Mouse (Mus musculus) left cerebral cortex, adult 9 months (tissue): ENCODE data around the gene Lbr.
A peak's percentile ranks its signal among the peaks of the same experiment; 100 is the strongest.

Experiments
- DNase-seq, 2 experiments: peaks; one replicate each; pipeline ENCODE4 v3.0.0; 2022; ENCODE audit warnings: low spot score in 2 of 2

Gene Lbr

GRCm38 (mm10) chr1:181842781-181843180, at the start of gene Lbr:
Gene Lbr (minus strand): TSS chr1:181843046.
- no peak for DNase-seq

GRCm38 (mm10) chr1:181889670-181890069, 46.8 kb upstream of the Lbr start:
- DNase-seq = no peak

- DNase-seq = peak; percentile 33 to 92
Observed at GRCm38 (mm10) chr1:181888801-181889200, 46.0 kb upstream of the Lbr start.

- DNase-seq = peak in 1 of 2 experiments; percentile 34
Observed at GRCm38 (mm10) chr1:181881532-181881931, 38.7 kb upstream of the Lbr start.

DNA sequence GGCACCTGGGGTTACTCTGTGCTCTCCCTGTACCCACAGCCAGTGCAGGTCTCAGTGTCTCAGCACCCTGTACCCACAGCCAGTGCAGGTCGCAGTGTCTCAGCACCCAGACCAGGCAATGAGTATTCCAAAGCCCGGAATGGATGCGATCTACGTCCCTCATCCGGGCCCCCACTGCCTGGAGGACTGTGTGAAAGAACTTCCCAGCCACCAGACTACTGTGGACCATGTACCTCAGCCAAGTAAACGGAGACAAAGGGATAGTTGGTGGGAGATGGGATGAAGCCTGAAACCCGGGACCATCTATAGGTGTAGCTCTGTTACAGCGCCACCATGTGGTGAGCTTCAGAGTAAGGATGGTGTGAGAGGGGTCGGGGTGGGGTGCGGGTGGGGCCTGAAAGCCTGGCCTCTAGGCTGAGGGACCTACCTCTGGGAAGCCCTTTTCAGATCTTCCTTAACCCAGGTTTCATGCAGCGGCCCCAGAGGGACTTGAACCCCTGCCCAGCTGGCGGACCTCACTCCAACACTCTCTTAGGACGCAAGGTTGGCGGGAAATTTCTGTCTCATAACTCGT, 38.0 kb upstream of the Lbr start:
- no peak for DNase-seq

DNA sequence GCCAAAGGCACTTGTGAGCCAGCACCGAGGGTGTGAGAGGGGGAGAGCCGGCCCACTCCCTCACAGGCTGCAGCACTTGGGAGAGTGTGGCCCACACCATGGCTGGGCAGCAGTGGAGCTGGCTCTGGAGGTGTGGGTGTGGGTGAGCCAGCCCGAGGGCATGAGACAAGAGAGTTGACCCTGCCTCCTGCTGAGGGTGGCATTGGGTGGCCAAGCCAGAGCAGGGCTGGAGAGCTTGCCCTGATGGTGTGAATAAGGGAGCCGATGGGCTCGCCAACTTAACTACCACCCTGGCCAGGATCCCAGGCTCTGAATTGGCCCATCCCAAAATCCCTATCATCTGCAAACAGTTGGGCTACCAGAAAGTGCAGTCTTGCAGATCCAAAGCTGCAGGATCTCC, 35.6 kb upstream of the Lbr start:
- DNase-seq = no peak

DNA sequence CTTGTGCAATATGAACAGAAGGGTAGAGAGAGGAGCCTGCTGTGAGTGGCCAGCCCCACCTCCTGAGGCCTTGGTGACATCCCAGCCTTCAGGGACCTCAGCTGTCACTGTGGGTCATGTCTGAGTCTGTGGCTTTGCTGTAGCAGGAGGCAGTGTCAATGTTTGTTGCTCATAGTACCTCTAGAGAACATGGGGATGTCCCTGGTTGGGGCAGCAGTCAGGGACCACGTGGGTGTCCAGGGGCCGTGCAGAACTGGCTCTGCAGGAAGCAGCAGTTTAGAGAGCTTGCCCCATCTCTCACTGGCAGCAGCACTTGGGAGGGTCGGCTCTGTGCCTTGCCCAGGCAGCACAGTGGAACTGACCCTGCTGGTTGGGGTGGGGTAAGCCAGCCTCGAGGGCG, 34.2 kb upstream of the Lbr start:
- no peak for DNase-seq

DNA sequence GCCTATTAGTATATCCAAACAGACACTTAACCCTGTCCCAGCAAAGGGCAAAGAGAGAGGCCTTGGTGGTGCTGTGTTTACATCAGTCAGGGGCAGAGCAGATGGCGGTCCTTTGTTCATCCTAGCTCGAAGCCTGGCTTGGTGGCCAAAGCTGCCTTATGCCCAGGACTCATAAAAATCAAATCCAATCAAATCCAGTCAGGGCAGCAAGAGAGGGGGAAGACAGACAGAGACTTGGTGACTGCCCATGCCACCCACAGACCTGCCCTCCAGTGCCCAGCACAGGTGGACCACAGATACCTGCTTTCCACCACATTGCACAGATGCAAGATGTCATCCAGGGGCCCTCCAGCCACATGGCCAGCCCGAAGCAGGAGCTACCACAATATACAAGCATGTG, 33.8 kb upstream of the Lbr start:
- DNase-seq = no peak

DNA sequence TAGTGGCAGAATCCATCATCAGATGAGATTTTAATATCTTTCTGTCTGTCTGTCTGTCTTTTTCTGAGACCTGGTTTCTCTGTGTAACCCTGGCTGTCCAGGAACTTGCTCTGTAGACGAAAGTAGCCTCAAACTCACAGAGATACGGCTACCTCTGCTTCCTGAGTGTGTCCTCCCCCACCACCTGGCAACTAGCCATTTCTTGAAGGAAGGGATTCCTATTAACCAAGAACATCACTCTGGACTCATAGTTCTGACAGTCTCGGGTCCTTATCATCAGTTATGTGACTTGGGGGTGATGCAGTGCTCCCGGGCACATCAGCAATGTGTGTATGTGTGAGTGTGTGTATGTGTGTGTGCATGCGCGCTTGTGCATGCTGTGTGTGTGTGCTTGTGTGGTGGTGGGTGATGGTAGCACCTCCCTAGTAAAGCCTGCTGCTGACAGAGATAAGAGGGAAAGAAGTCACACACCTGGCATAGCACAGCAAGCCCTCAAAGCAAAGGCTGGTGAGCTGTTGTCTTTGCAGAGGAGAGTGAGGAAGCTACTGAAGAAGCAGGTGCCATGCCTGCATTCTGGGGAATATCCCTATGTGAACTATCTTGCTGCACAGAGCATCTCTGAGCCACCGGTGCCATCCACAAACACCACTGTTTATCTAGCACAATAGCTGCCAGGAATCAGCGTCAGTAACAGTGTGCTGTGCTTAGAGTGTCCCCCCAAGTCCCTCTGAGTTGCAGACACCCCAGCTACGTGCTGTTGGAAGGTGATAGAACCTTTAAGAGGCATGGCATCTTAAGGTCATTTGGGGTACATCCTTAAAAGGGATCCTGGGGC, 30.5 kb upstream of the Lbr start:
- DNase-seq = no peak

DNA sequence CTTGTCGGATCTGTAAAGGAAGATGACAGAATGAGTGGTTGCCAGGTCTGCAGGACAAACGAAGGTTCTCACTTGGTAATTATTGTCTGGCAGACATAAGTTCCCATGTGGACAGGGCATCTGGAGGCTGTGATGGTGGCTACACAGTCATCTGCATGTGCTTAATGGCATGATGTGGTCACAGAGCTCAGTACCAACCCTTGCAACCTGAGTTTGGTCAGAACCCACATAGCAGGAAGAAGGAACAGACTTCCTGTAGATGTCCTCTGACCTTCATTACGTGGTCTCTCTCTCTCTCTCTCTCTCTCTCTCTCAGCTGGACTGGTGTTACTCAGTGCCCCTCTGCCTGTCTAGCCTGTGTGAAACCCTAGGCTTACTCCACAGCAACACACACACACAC, 29.8 kb upstream of the Lbr start:
- no peak for DNase-seq

DNA sequence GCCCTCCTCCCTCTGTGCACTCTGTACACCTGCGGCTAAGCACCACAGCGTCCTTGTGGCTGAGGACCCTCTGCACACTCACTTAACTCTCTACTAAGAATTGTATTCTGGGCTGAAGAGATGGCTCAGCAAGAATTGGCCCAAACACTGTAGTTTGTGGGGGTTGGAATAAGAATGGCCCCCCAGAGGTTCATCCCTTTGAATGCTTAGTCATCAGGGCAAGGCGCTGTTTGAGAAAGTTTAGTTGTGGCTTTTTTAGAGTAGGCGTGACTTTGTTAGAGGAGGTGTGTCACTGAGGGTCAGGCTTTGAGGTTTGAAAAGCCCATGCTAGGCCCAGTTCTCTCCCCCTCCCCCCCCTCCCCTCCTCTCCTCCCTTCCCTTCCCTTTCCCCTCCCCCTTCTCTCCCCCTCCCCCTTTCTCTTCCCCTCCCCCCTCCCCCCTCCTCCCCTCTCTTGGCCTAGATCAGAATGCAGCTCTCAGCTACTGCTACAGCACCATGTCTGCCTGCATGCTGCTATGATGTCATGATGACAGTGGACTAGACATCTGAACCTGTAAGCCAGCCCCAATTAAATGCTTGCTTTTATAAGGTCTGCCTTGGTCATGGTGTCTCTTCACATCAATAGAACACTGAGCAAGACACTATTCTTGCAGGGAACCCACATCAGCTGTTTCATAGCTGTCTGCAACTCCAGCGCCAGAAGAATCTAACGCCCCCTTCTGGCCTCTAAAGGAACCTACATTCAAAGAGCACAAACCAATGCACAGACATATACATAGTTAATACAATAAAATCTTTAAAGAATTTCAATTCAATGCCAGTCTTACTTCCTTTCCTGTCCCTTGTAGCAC, 23.8 kb upstream of the Lbr start:
- DNase-seq = no peak

DNA sequence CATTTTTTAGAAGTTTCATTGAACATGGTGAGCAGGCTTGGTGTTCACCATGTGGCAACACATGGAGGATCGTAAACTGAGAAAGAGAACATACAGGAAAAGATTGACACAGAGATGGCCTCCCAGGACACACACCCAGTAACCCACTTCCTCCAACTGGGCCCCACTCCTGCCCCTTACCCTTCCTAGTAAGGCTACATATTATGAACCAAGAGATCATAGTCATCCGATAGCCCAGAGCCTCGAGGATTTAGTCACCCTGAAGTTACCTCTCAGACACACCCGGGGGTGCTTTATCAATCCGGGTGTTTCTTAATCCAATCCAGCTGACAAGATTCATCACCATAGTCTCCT, 23.0 kb upstream of the Lbr start:
- DNase-seq = no peak

- no peak for DNase-seq
Observed at GRCm38 (mm10) chr1:181864971-181865862, 22.4 kb upstream of the Lbr start.

GRCm38 (mm10) chr1:181863431-181863830, 20.6 kb upstream of the Lbr start:
- DNase-seq = no peak

- DNase-seq = no peak
Observed at GRCm38 (mm10) chr1:181862676-181863374, 20.0 kb upstream of the Lbr start.

DNA sequence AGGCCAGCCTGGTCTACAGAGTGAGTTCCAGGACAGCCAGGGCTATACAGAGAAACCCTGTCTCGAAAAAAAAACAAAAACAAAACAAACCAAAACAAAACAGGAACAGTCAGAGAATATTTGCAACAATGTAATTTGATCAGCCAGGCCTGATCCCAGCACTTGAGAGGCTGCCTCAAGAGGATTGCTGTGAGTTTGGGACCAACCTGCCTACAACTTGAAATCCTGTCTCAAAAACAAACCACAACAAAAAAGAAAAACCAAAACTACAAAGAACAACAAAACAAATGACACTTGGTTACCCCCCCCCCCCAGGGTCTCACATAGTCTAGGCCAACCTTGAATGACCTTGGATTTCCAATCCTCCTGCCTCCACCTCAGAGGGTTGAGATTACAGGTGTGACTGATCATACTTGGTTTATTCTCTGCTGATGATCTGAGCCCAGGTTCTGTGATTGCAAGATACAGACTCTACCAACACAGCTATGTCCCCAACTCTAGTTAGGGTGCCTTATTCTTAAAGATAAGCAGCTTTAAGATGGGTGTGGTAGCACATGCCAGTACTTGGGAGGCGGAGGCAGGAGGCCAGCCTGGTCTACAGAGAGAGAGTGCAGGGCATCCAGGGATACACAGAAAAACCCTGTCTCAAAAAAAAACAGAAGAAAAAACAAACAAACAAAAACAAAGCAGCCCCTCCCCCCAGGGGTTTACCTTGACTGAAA, 18.5 kb upstream of the Lbr start:
- DNase-seq = no peak

DNA sequence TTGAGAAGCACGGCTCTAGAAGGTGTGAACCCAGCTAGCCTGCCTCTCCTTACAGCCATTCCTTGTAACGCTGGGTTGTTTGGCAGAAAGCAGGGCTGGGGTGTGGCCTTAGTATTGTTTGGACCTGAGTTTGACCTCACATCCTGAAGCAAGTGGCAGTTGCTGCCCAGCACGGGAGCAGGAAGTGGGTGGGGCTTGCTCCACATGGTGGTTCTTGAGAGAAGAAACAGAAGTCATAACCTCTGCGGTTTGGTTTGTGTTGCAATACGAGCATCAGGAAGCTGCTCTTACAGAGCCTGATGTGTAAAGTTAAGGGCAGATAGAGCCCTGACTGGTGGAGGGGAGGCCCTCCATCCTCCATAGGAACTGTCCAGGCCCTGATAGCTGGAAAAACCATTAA, 17.8 kb upstream of the Lbr start:
- no peak for DNase-seq

- DNase-seq = no peak
Observed at GRCm38 (mm10) chr1:181856329-181856728, 13.5 kb upstream of the Lbr start.

GRCm38 (mm10) chr1:181854829-181855228, 12.0 kb upstream of the Lbr start:
- no peak for DNase-seq

DNA sequence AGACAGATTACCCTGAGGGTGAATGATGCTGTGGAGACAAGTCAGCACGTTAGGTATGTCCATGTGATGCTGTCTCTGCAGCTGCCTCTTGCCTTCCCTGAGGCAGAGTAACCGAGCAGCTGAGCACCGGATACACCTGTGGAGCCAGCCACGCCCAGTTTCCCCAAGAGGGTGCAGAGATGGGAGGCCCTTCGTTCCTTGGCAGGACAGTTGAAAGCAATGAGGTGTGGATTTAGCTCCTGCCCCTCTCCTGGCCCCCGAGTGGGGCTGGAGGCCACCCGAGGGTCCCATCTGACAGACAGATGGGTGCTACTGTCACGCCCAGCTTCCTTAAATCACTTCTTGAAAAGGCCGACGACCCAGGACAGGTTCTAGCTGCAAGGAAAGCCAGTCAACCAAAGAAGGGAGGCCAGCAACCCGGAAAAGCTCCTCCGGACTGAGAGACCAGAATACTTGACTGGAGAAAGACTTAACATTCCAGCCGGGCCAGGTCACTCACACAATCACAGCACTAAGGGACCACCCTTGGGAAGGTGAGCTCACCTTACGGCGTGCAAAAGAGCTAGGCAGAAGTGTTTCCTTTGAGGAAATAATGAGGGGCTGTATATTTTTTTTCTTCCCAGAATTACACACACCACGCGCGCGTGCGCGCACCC, 10.4 kb upstream of the Lbr start:
- DNase-seq = no peak
